Mouse (Mus musculus): Measurements from ENCODE around the gene Kif26b. TPM values are rescaled to one million over a fixed set of nuclear protein-coding genes. Genes with fewer than 3 reads are reported as not detected.
A peak's percentile ranks its signal among the peaks of the same experiment; 100 is the strongest.

The Kif26b gene
- total RNA-seq, 2 experiments from 2014 or later: 0.04 to 0.20 TPM

DNA sequence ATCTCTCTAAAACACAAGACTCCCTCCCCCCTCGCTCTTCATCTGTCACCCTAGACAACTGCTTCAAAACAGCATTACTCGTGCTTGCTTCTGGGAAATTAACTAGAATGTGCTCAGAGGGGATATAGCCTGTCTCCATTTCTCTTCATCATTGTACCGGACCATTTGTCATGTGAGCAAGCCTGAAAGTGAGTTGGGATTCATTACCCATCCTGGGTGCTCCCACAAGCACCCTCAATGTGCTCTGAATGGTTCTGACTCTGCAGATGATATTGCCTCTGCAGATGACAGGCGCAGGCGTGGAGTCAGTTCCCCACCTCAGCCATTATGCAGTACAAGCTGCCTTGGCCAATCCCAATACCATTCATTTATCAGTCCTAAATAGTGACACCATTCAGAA is 357.7 kb downstream of the Kif26b start:
- ATAC-seq (ENCODE audit: poor library complexity, severe bottlenecking): no peak

DNA sequence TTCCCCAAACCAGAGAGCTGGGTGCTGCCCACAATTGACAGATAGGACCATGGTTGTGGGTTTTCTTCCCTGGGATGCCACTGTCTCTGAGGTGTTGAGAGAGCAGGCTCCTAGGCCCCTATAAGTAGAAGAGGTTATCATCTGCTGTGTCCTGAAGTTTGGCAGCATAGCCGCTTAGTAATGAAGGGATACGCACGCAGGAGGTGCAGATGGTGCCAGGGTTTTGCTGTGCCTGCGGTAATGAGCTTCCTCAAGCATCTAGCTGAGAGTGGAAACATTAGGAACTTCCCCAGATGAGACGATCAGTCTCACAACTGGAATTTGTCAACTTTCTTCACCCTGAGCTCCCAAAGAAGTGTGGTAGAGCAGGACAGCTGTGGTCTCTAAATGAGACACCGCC is 363.5 kb downstream of the Kif26b start:
- no peak for ATAC-seq (ENCODE audit: poor library complexity, severe bottlenecking)

DNA sequence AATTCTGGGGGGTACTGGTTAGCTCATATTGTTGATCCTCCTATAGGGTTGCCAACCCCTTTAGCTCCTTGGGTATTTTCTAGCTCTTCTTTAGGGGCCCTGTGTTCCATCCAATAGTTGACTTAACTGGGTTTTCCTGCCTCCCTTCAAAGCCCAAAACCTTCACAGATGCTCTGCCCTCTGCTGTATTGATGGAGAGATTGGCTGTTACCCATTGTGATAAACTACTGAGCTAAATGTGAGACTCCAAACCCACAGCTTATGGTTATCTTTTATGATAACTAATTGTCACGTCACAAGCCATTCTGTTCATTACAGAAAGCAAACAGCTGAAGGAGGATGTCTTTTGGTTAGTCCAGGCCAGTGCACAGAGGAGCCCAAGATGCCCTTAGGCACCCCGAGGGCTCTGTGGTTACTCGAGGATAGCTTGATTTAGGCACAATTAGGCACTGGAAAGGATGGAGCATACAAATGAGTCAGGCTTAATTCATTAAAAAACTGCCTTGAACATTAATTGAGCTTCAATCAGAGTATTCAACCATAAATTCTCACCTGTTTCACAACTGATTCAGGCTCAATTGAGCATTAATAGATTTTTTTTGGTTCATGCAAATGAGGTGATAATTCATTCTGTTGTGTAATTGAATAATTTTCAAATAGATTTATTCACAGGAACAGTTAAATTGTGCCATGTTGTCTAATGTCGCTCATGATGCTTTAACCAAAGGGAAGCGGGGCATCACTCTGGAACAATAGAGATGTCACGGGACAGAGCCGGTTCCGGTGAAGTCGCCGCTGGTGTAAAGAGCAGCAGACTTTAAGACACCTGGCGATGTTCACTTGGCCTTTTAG is 364.5 kb downstream of the Kif26b start:
- no peak for ATAC-seq (ENCODE audit: poor library complexity, severe bottlenecking)

DNA sequence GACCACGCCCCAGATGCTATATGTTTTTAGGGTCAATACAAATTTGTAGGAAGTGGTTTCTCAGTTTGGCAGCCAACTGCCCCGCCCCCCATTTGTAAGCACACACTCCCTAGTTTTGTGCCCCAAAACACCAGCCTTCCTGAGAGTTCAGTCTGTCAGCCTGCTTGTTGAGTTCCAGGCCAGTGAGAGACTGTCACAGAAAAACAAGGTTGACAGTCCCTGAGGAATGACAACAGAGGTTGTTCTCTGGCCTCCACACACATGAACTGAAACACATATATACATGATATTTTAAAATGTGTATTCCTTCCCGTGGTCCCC is 365.1 kb downstream of the Kif26b start:
- no peak for ATAC-seq (ENCODE audit: poor library complexity, severe bottlenecking)

DNA sequence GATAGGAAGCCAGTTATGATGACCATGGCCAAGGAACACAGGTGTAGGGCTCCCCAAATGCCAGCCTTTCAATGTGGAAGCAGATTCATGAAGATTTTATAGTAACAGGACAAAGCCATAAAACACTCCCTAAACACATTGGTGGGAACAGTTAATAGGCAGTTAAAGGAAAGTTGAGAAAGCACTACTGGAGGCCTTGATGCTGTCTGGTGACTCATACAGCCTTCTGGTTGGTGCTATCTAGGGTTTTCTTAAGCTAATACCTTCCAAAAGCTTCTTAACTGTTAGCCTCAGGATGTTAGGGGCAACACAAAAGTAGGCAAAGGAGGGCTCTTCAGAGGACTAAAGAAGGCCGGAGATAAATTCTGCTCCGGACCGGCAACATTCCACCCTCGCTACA is 366.7 kb downstream of the Kif26b start:
- ATAC-seq (ENCODE audit: poor library complexity, severe bottlenecking): no peak

- ATAC-seq (ENCODE audit: poor library complexity, severe bottlenecking): no peak
These were observed 382.0 kb downstream of the Kif26b start for GRCm38 (mm10) chr1:178910951-178911350.

DNA sequence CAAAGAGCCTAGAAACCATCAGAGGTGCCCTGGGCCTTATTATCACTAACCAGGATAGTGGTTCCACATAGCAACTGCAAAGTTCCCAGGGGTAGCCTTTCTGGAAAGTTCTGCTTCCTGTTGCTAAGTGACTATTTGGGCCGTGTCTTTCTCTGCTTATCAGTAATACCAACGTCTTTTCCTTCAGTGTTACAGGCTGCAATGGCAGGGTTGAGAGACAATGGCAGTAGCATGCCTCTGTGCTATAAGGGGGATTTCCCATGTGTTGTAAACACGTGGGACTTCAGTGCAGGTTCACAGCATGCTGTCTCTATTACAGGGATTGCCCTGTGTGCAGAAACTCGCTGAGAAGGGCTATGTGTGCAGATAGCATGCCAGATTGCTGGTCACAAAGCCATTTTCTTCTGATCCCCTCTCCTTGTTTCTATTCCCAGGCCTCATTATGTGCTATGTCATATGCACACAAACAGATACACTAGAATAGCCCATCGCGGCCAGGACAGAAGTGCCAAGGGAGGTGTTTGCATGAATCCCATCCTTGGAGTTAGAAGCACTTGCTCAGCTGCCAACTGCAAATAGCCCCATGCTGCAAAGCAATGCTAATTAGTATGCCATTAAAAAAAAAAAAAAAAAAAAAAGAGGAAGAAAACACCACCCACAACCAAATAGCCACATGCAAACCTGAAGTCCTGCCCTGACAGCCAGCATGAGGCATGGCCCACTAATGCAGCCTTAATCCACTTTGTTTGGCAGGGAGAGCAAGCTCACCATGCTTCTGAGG is 384.2 kb downstream of the Kif26b start:
- peak; percentile 19; the same call in 1 of the 2 replicates for ATAC-seq (ENCODE audit: poor library complexity, severe bottlenecking)

- no peak for ATAC-seq (ENCODE audit: poor library complexity, severe bottlenecking)
These were observed 386.1 kb downstream of the Kif26b start for GRCm38 (mm10) chr1:178915056-178915455.

- ATAC-seq (ENCODE audit: poor library complexity, severe bottlenecking): 0 out of 2 replicates have a peak, but pooled peaks have one; percentile 16
These were observed 388.4 kb downstream of the Kif26b start for GRCm38 (mm10) chr1:178917194-178917902.

- ATAC-seq (ENCODE audit: poor library complexity, severe bottlenecking): peak; percentile 89
These were observed 395.7 kb downstream of the Kif26b start for GRCm38 (mm10) chr1:178924492-178925183.

- no peak for ATAC-seq (ENCODE audit: poor library complexity, severe bottlenecking)
These were observed 400.6 kb downstream of the Kif26b start for GRCm38 (mm10) chr1:178929531-178929930.

DNA sequence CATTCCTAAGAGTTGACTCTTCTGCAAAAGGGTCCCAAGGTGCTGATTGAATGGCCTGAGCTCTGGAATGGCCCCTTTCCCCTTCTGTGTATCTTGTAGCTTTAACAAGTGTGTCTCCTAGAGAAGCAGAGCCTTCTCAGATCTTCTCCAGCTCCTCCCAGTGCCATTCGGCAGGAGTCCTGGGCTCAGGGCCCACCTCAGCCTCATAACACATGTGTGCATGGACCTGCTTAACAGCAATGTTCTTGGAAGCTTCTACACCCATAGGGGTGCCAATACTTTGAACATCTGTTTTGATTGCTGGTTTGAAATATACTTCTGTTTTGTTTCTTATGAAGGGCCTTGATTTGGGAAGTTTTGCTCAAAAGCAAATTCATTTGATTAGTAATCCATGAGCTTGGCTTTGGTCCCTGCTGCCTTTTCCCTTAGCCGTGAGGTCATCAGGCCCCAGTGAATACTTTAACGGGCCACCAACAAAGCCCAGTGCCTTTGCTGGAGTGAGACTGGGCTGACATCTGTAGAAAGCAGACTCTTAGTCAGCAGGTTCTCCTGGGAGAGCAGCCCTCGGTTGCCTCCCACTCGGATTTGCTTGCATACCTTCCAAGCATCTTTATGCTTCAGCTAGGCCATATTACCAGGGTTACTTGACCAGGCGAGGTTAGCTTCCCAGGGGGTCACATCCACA is 405.2 kb downstream of the Kif26b start:
- ATAC-seq (ENCODE audit: poor library complexity, severe bottlenecking): no peak

GRCm38 (mm10) chr1:178936457-178936856 is 407.5 kb downstream of the Kif26b start:
- ATAC-seq (ENCODE audit: poor library complexity, severe bottlenecking): no peak

DNA sequence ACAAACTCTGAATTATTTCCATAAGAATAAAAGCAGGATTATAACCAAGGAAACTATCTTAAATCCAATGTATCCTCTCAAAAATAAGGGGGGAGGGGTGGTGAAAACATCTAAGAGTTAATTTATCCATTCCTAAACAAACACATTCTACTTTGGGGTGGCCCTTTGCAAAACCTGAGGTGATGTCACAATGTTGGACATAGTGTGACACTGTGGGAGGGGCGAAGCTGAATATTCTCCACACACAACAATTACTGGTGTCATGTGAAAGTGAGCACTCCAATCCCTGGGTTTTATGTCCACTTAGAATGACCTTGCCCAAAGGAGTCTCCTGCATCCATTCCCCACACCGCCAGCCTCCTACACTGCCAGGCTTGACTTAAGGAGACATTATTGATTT is 408.1 kb downstream of the Kif26b start:
- no peak for ATAC-seq (ENCODE audit: poor library complexity, severe bottlenecking)

DNA sequence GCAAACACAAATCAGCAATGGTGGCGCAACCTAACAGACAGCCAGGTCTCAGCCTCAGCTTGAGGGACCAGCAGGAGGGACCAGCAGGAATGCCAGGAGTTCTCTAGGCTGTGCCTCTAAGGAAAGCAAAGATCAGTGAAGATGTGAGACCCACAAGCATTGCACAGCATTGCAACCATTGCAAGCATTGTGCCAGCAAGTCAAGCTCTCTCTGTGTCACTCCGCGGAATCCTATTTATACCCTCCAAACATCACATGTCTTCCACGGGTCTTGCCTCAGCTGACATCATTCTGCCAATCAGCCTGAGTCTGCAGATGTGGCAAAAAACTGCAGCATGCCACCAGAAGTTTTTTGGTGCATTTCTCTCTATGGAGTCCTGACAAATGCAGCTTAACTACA is 411.4 kb downstream of the Kif26b start:
- no peak for ATAC-seq (ENCODE audit: poor library complexity, severe bottlenecking)

DNA sequence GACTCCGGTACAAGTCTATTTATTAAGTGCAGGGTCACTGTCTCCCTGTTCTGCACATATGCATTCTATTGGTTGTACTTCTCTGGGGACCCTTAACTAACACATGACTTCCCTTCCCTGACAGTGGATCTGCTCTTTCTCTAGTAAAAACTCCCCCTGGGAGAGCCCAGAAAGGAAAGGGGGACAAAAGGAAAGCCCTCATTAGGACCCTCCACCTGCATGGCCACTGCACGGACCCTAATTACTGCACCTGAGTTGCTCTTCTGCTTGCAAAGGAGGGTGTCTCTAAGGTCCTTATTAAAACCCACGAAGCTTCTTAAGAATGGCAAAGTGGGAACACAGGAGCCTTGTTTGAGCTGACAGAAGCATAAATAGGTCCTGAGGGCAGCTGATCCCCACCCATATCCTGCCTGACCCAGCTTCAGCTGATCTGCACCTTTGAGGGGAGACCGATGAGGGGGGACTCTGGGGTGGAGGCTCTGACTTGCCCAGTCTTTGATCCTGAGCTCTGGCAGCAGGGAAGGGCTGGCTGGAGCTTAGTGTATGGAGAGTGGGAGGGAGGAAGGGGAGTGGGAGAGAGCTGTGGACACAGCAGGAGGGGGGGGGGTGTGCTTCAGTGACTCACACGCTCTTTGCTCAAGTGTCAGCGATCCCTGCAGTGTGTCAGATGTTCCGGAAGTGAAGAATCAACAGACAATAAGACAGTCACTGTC is 413.5 kb downstream of the Kif26b start:
- no peak for ATAC-seq (ENCODE audit: poor library complexity, severe bottlenecking)

- ATAC-seq (ENCODE audit: poor library complexity, severe bottlenecking): peak; percentile 75
These were observed 424.0 kb downstream of the Kif26b start for GRCm38 (mm10) chr1:178952910-178953309.

DNA sequence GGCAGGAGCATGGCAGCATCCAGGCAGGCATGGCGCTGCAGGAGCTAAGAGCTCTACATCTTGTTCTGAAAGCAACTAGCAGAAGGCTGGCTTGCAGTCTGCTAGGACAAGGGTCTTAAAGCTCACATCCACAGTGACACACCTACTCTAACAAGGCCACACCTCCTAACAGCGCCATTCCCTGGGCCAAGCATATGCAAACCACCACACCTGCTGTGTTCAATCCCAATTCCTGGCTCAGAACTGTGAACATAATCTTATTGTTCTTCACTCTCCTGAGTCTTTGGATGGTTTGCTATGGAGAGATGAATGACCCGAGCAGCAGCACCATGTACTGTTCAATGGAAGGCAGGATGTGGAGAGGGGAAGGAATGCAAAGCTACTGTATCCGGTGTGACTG is 429.7 kb downstream of the Kif26b start:
- ATAC-seq (ENCODE audit: poor library complexity, severe bottlenecking): no peak

DNA sequence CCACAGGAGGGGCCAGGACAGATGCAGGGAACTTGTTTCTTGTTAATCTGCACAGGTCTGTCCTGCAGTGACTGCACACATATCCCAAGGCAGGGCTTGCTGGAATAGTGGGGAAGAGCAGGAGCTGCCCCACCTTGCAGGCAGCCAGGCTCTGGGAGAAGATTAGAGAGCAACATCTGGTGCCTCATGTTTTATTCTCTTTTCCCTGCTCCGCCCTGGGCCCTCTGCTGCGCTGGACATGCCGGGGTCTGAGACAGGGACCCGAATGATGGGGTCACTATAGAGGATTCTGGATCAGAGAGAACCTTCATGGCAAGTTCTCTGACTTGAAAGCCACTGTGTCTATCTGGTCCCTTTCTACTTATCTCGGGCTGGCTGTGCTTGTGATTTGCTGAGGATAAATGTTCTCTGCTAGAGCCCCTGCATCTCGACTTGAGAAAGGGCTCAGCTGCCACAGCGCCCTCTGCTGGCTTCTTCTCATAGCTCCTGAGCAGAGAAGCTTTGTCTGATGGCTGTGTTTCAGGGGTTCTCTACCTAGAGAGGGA is 431.2 kb downstream of the Kif26b start:
- peak; percentile 77 for ATAC-seq (ENCODE audit: poor library complexity, severe bottlenecking)
